23 mouse cellular contexts compared by ENCODE assay signal in the genomic region with DNA sequence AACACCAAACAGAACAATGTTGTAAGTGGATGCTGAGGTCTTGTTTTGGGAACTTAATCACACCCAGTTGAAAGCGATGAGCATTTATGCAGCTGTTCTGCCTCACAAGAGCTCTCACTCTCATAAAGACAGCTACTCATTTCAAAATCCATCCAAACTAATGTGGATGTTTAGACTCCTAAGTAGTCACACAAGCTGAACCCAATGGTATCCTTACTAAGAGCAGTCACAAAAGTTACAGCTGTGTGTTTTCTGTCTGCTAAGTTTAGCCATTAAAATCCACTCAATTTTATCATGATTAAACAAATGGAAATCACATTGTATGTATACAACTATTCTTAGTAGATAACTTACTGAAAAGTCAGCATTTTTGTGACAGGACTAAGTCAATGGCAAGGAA.
"Had no signal": no experiment of that assay in that cellular context is flagged by ENCODE, and none has a peak within 500 bp of the region (broad histone marks: within the 10 kb centered on the region; RNA-seq: fewer than 3 reads in every experiment).

No protein-coding gene starts in this region.

- H3K4me2 ChIP-seq: limb, embryonic 13.5 days; liver, embryonic 12.5 days; liver, embryonic 15.5 days; midbrain, embryonic 12.5 days; midbrain, embryonic 15.5 days; neural tube, embryonic 12.5 days; neural tube, embryonic 15.5 days; stomach, embryonic 15.5 days had no signal

- H3K4me3 ChIP-seq: layer of hippocampus, adult 2 months; limb, embryonic 10.5 days; limb, embryonic 13.5 days; liver, embryonic 12.5 days; liver, embryonic 15.5 days; midbrain, embryonic 12.5 days; midbrain, embryonic 15.5 days; neural tube, embryonic 12.5 days; neural tube, embryonic 15.5 days; stomach, embryonic 15.5 days had no signal

- DNase-seq: kidney, adult 18-20 months; kidney, adult 9 months; kidney, postnatal 25 days; layer of hippocampus, adult 9-11 months; liver; lung, adult 18-20 months; right cerebral cortex, adult 18-20 months; right cerebral cortex, postnatal 14 days; right cerebral cortex, postnatal 4 days; thymus, adult 18-20 months; thymus, postnatal 36 days had no signal

- H3K9me3 ChIP-seq: limb, embryonic 10.5 days; limb, embryonic 13.5 days; liver, embryonic 12.5 days; liver, embryonic 15.5 days; midbrain, embryonic 12.5 days; midbrain, embryonic 15.5 days; neural tube, embryonic 12.5 days; neural tube, embryonic 15.5 days; stomach, embryonic 15.5 days had no signal

- H3K36me3 ChIP-seq: limb, embryonic 10.5 days; limb, embryonic 13.5 days; liver, embryonic 12.5 days; liver, embryonic 15.5 days; midbrain, embryonic 12.5 days; midbrain, embryonic 15.5 days; neural tube, embryonic 12.5 days; neural tube, embryonic 15.5 days; stomach, embryonic 15.5 days had no signal

- H3K27me3 ChIP-seq: limb, embryonic 13.5 days; liver, embryonic 12.5 days; liver, embryonic 15.5 days; midbrain, embryonic 12.5 days; midbrain, embryonic 15.5 days; neural tube, embryonic 12.5 days; neural tube, embryonic 15.5 days; stomach, embryonic 15.5 days had no signal

- H3K4me1 ChIP-seq: limb, embryonic 10.5 days; limb, embryonic 13.5 days; liver, embryonic 12.5 days; liver, embryonic 15.5 days; midbrain, embryonic 12.5 days; midbrain, embryonic 15.5 days; neural tube, embryonic 12.5 days; neural tube, embryonic 15.5 days; stomach, embryonic 15.5 days had no signal

- ATAC-seq: inflammation-experienced regulatory T-cells, adult 6 months; liver, embryonic 12.5 days; midbrain, embryonic 15.5 days had no signal

- H3K27ac ChIP-seq: layer of hippocampus, adult 2 months; limb, embryonic 10.5 days; limb, embryonic 13.5 days; liver, embryonic 12.5 days; liver, embryonic 15.5 days; macrophage; midbrain, embryonic 12.5 days; midbrain, embryonic 15.5 days; neural tube, embryonic 12.5 days; neural tube, embryonic 15.5 days; stomach, embryonic 15.5 days had no signal

- H3K9ac ChIP-seq: limb, embryonic 13.5 days; liver, embryonic 12.5 days; liver, embryonic 15.5 days; midbrain, embryonic 12.5 days; midbrain, embryonic 15.5 days; neural tube, embryonic 12.5 days; neural tube, embryonic 15.5 days; stomach, embryonic 15.5 days had no signal
